In genomic region chr19:37585684-37586083, GRCm38 (mm10) we compare ENCODE assay signal across 18 mouse cellular contexts. TPM values are rescaled to one million over a fixed set of nuclear protein-coding genes. Genes with fewer than 3 reads are reported as not detected.
A peak's percentile ranks its signal among the peaks of the same experiment; 100 is the strongest.
DNase-seq lines count a peak whose midpoint lies in the region; ATAC-seq and TF ChIP-seq lines count a peak whose summit lies in the region.
"Had no signal": no experiment of that assay in that cellular context is flagged by ENCODE, and none has a peak within 500 bp of the region (broad histone marks: within the 10 kb centered on the region; RNA-seq: fewer than 3 reads in every experiment).

No protein-coding gene starts in this region.

- WGBS in liver, postnatal 0 days (ENCODE audit: insufficient replicate concordance): 35% methylated on average over 8 of the region's 8 CpGs
- 50% methylated on average over 8 of the region's 8 CpGs for WGBS in limb, embryonic 13.5 days
- WGBS in stomach, embryonic 14.5 days: 44% methylated on average over 8 of the region's 8 CpGs
- WGBS in midbrain, embryonic 13.5 days: 76% methylated on average over 8 of the region's 8 CpGs

- H3K4me1 ChIP-seq in liver, postnatal 0 days (ENCODE audit: insufficient read depth): peaks cover 4% of the 10 kb centered on the region; the same call in 1 of the 2 replicates
- H3K4me1 ChIP-seq in limb, embryonic 13.5 days: peaks cover 8% of the 10 kb centered on the region
- no peaks in the 10 kb centered on the region for H3K4me1 ChIP-seq in stomach, embryonic 14.5 days (ENCODE audit: control insufficient read depth, insufficient read depth, low read length)
- no peaks in the 10 kb centered on the region for H3K4me1 ChIP-seq in midbrain, embryonic 13.5 days (replicated peaks)
- H3K4me1 ChIP-seq: heart, embryonic 10.5 days; limb, embryonic 15.5 days had no signal

- no peak for ATAC-seq in liver, postnatal 0 days
- no peak for ATAC-seq in limb, embryonic 13.5 days (ENCODE audit: low FRiP score, low read depth)
- ATAC-seq in stomach, embryonic 14.5 days (ENCODE audit: insufficient number of reproducible peaks, insufficient read depth, low FRiP score, low read depth): no peak
- ATAC-seq in midbrain, embryonic 13.5 days: no peak
- ATAC-seq: midbrain, embryonic 16.5 days had no signal

- peak overlapping the region; percentile 32; the same call in 1 of the 2 replicates for H3K4me2 ChIP-seq in liver, postnatal 0 days (ENCODE audit: low read depth, low read length)
- H3K4me2 ChIP-seq in limb, embryonic 13.5 days (replicated peaks): peak overlapping the region; percentile 47
- H3K4me2 ChIP-seq in stomach, embryonic 14.5 days (replicated peaks; ENCODE audit: low read depth, low read length): 0 out of 2 replicates have a peak overlapping the region, but pooled peaks have one; percentile 10
- no peak overlapping the region for H3K4me2 ChIP-seq in midbrain, embryonic 13.5 days (replicated peaks)
- H3K4me2 ChIP-seq: forebrain, embryonic 12.5 days; hindbrain, embryonic 14.5 days had no signal

- no peak overlapping the region for H3K4me3 ChIP-seq in liver, postnatal 0 days (ENCODE audit: low read depth, low read length)
- H3K4me3 ChIP-seq in limb, embryonic 13.5 days: no peak overlapping the region
- no peak overlapping the region for H3K4me3 ChIP-seq in stomach, embryonic 14.5 days (ENCODE audit: low read depth, low read length)
- H3K4me3 ChIP-seq in midbrain, embryonic 13.5 days (replicated peaks): no peak overlapping the region
- H3K4me3 ChIP-seq: forebrain, embryonic 12.5 days; heart, embryonic 10.5 days; limb, embryonic 15.5 days had no signal

- peak; percentile 79 for DNase-seq in heart, adult 11 months
- no peak for DNase-seq in heart, adult 18-20 months
- DNase-seq in liver, postnatal 0 days: no peak
- DNase-seq in liver: no peak
- no peak for DNase-seq in testis, postnatal 10 days (ENCODE audit: low spot score)
- DNase-seq: cerebellum, postnatal 10 days; gastrocnemius, postnatal 14 days; heart, postnatal 10 days; kidney, adult 11 months; right cerebral cortex, adult 18-20 months had no signal

- H3K36me3 ChIP-seq in liver, postnatal 0 days (replicated peaks; ENCODE audit: insufficient read depth, low read length): peaks cover 55% of the 10 kb centered on the region
- H3K36me3 ChIP-seq in limb, embryonic 13.5 days: no peaks in the 10 kb centered on the region
- no peaks in the 10 kb centered on the region; the same call in 1 of the 2 replicates for H3K36me3 ChIP-seq in stomach, embryonic 14.5 days (ENCODE audit: control insufficient read depth, insufficient read depth, low read length)
- no peaks in the 10 kb centered on the region for H3K36me3 ChIP-seq in midbrain, embryonic 13.5 days
- H3K36me3 ChIP-seq: forebrain, embryonic 12.5 days; limb, embryonic 15.5 days had no signal

- no peak overlapping the region for H3K9ac ChIP-seq in liver, postnatal 0 days (replicated peaks)
- no peak overlapping the region; the same call in 1 of the 2 replicates for H3K9ac ChIP-seq in limb, embryonic 13.5 days
- no peak overlapping the region for H3K9ac ChIP-seq in stomach, embryonic 14.5 days (replicated peaks; ENCODE audit: low read depth, low read length)
- H3K9ac ChIP-seq in midbrain, embryonic 13.5 days (replicated peaks): no peak overlapping the region
- H3K9ac ChIP-seq: forebrain, embryonic 12.5 days; hindbrain, embryonic 14.5 days; limb, embryonic 15.5 days had no signal

- H3K9me3 ChIP-seq in liver, postnatal 0 days (ENCODE audit: low read length): no peaks in the 10 kb centered on the region
- H3K9me3 ChIP-seq in limb, embryonic 13.5 days: no peaks in the 10 kb centered on the region
- no peaks in the 10 kb centered on the region for H3K9me3 ChIP-seq in stomach, embryonic 14.5 days (ENCODE audit: control insufficient read depth, low read depth, low read length)
- H3K9me3 ChIP-seq in midbrain, embryonic 13.5 days: no peaks in the 10 kb centered on the region
- H3K9me3 ChIP-seq: forebrain, embryonic 12.5 days; heart, embryonic 10.5 days; limb, embryonic 15.5 days had no signal

- no peak for TF ChIP-seq EP300 in liver, postnatal 0 days (IDR thresholded peaks at IDR 0.05; ENCODE audit: low read depth)

- peak overlapping the region; percentile 55; the same call in 1 of the 2 replicates for H3K27ac ChIP-seq in liver, postnatal 0 days (ENCODE audit: low read depth)
- no peak overlapping the region for H3K27ac ChIP-seq in limb, embryonic 13.5 days
- H3K27ac ChIP-seq in stomach, embryonic 14.5 days (ENCODE audit: low read length): no peak overlapping the region
- H3K27ac ChIP-seq in midbrain, embryonic 13.5 days: no peak overlapping the region
- H3K27ac ChIP-seq: forebrain, embryonic 12.5 days; heart, embryonic 10.5 days; hindbrain, embryonic 14.5 days; limb, embryonic 15.5 days had no signal

- TF ChIP-seq CTCF in liver, postnatal 0 days (IDR thresholded peaks at IDR 0.05; ENCODE audit: low read depth): no peak

- H3K27me3 ChIP-seq in liver, postnatal 0 days (ENCODE audit: insufficient read depth, low read length): no peaks in the 10 kb centered on the region
- H3K27me3 ChIP-seq in limb, embryonic 13.5 days: no peaks in the 10 kb centered on the region; the same call in 1 of the 2 replicates
- no peaks in the 10 kb centered on the region for H3K27me3 ChIP-seq in stomach, embryonic 14.5 days (ENCODE audit: control insufficient read depth, insufficient read depth, low read length)
- H3K27me3 ChIP-seq in midbrain, embryonic 13.5 days: no peaks in the 10 kb centered on the region
- H3K27me3 ChIP-seq: forebrain, embryonic 12.5 days; limb, embryonic 15.5 days had no signal

RNA-seq across cellular contexts. Expression of gene Exoc6, which starts 35.5 kb away (rescaled TPM):
- 10 to 100 TPM; 32.9 to 33.2 TPM for total RNA-seq in heart, adult 18-20 months (2021)
- polyA plus RNA-seq in liver, postnatal 0 days (2015; fragmentation: Nextera tagmentation; extraction: Ambion mirVana): 15.2 and 18.9 TPM in 2 replicates
- polyA plus RNA-seq in limb, embryonic 13.5 days (2015; fragmentation: Nextera tagmentation; extraction: Ambion mirVana): 6.9 and 7.2 TPM in 2 replicates
- 12.8 and 13.7 TPM in 2 replicates for polyA plus RNA-seq in stomach, embryonic 14.5 days (2014; fragmentation: Nextera tagmentation; extraction: Ambion mirVana)
- polyA plus RNA-seq in midbrain, embryonic 13.5 days (2015; fragmentation: Nextera tagmentation; extraction: Ambion mirVana): 12.6 and 13.0 TPM in 2 replicates
